Mouse (Mus musculus) bone marrow, adult 2 months (tissue): ENCODE measurements around the gene Kcnab1.

Source experiments
- CTCF ChIP-seq: fragments of 200-500 bp; IDR thresholded peaks from 2 replicates; pipeline ENCODE4 v1.5.1; 2011; ENCODE audit warnings: low read length, control low read depth; ENCODE audit not compliant: control insufficient read depth, insufficient read depth
- POLR2A ChIP-seq: fragments of 200-500 bp; IDR thresholded peaks from 2 replicates; pipeline ENCODE4 v1.6.1; 2011; ENCODE audit warnings: low read depth, mild to moderate bottlenecking, control low read depth, low read length, borderline replicate concordance; ENCODE audit not compliant: control insufficient read depth

DNA sequence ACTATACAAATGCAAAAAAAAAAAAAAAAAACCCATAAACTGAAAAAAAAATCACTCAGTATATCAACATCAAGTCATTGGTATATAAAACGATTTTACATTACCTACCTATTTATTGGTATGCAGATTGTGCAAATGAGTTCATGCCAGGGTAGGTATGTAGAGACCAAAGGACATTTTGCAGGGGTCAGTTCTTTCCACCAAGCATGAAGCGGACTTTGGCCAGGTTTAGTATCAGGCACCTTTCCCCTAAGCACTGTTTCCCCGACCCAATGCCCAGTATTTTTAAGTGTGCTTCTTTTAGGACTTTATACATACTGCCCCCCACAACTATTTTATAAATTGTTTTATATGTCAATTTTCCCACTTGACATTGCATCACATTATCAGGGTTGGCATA, 310.5 kb downstream of the Kcnab1 start:
- TF ChIP-seq CTCF (no peak), POLR2A (no peak)
